Mouse (Mus musculus): ENCODE measurements around the gene Ahsa1. TPM values are rescaled to one million over a fixed set of nuclear protein-coding genes. Genes with fewer than 3 reads are reported as not detected.
"Not testable (repeated sequence)": the region's sequence is repeated elsewhere in the genome, so short reads cannot be mapped to it uniquely, and the experiment has no call there.

The Ahsa1 gene
- polyA plus RNA-seq, 1 experiment from 2014 or later, result 272 TPM

DNA sequence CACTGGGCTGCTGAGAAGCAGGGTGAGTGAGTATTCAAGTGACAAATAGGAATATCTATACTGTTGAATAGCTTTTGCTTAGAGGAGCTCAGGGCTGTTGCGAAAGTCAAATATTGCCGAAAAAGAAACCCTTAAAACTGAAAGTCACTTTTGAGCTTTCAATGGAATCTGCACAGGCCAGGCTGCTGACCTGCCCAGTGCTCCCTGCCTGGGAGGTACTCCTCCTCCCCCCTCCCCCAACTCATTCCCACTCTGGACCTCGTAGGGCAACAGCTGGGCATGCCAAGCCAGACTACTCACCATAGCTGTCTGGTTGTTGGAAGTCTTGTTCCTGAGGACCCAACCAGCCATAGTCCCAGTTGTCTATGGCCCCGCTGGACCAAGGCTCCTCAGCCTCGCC is 18.4 kb downstream of the Ahsa1 start:
- 93% methylated on average over 5 of the region's 5 CpGs for whole genome bisulfite sequencing
- Histone ChIP-seq H3K27ac (replicated peaks) (no peak overlapping the region), H3K36me3 (no peaks in the 10 kb centered on the region; the same call in 1 of the 2 replicates), H3K4me3 (no peak overlapping the region), H3K9me3 (replicated peaks) (0 out of 2 replicates have a peak, but pooled peaks cover 3% of the 10 kb centered on the region), H3K27me3 (ENCODE audit: low read depth, poor library complexity, severe bottlenecking) (no peaks in the 10 kb centered on the region), H3K4me1 (peaks cover 7% of the 10 kb centered on the region)
- no peak for DNase-seq (ENCODE audit: low spot score)

DNA sequence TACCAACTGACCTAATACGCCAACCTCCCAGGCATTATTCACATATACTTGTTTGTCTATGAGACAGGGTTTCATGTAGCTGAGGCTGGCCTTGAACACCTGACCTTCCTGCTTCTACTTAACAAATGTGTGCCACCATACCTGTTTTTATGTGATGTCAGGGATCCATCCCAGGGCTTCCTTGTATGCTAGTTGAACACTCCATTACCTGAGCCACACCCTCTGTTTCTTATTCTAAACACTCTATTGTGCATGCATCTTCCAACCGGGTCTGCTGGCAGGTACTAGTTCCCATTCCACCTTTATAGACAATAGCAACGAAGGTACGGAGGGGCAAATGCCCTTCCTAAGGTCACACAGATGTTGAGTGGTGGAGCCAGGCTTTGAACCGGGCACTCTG is 22.8 kb downstream of the Ahsa1 start:
- Histone ChIP-seq H3K27ac (replicated peaks) (no peak overlapping the region), H3K27me3 (ENCODE audit: low read depth, poor library complexity, severe bottlenecking) (no peaks in the 10 kb centered on the region), H3K4me3 (no peak overlapping the region), H3K4me1 (no peaks in the 10 kb centered on the region; the same call in 1 of the 2 replicates), H3K36me3 (no peaks in the 10 kb centered on the region; the same call in 1 of the 2 replicates), H3K9me3 (replicated peaks) (0 out of 2 replicates have a peak, but pooled peaks cover 3% of the 10 kb centered on the region)
- DNase-seq (ENCODE audit: low spot score), result no peak
- 88% methylated on average over 5 of the region's 5 CpGs for WGBS

DNA sequence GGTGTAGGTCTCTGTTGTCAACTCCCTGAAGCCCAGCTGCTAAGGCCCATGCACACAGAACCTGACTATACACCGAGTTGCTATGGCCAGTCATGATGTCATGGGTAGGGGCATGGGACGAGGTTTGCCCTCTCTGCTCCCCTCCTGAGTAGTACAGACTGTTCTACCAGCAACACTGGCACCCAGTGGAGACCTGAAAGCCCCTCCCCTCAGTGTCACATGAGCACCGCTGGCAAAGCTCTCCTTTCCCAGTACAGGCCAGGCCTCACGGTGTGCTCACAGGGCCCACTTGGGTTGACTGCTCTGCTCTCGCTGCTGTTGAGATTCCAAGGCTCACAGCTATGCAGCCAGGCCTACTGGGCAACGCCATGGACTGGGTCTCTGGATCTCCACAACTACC is 27.7 kb downstream of the Ahsa1 start:
- 66% methylated on average over 6 of the region's 6 CpGs for WGBS
- no peak overlapping the region for H3K4me3 ChIP-seq
- H3K4me1 ChIP-seq, result peaks cover under 1% of the 10 kb centered on the region; the same call in 1 of the 2 replicates
- no peaks in the 10 kb centered on the region for H3K36me3 ChIP-seq
- no peaks in the 10 kb centered on the region for H3K9me3 ChIP-seq (replicated peaks)
- H3K27me3 ChIP-seq (ENCODE audit: low read depth, poor library complexity, severe bottlenecking), result peaks cover 11% of the 10 kb centered on the region
- no peak overlapping the region for H3K27ac ChIP-seq (replicated peaks)
- DNase-seq (ENCODE audit: low spot score), result no peak

DNA sequence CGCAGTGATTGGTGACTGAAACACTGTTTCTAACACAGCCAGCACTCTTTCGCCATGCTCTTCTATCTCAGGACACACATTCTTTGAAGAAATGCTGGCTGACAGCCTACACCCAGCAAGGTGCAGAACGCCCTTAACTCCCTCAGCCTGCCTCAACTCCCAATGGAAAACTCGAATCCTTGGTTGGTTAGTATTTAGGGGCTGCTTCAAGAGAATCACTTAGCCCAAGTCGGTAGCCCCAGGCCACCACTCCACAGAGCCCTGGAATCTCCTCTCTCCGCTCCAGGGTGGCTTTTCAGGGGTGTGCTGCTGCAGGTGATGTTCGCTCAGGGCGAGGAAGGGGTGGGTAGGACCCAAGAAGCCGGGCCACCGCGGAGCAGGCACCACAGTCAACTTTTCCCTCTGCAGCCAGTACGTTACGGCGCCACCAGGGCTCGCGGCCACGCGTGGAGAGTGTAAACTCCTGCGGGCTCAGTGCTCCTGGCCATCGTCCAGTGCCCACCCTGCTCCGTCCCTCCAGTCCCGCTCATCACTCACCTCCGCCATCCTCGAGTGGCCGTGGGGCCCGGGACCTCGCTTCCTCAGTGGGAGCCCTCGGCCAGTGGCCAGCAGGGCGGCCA is 32.9 kb downstream of the Ahsa1 start:
- DNase-seq (ENCODE audit: low spot score), result no peak
- WGBS, result 10% methylated on average over 29 of the region's 29 CpGs
- H3K27ac ChIP-seq (replicated peaks), result peak overlapping the region; percentile 83

DNA sequence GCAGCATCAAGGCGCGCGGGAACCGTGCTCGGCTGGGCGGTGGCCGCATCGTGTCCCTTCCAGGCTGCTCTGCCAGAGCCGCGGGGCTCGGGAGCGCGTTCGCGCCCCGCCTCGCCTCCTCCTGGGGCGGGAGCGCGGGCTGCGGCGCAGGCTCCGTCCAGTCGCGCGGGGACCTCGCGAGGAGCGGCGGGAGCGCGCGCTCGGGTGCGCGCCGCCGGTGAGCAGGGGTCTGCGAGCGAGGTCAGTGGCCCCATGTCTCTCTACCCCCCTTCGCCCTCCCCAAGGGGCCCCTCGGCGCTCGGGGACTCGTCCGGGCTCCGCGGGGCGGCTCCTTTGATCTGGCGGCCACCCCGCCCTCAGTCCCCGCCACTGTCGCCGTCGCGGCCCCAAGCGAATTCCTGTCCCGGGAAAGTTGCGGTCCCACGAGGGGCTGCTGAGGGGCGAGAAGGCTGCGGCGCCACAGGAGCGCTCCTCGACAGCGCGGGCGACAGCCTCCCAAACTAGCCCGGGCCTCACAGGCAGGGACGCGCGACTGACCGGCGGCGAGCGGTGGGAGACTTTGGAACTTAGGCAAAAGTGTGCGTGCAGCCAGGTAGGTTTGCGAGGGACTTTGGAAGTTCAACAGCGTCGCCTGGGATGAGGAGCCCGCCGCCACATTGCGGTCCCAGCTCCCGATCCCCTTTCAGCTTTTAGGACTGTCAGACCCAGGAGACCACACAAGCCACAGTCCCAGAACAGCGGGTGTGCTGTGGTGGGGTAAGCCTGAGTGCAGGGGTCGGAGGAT is 33.6 kb downstream of the Ahsa1 start, which contains the start of gene Ism2:
Gene Ism2 (minus strand): TSS at position 49 of the 784 bp plus-strand sequence.
- Histone ChIP-seq H3K9me3 (replicated peaks) (no peaks in the 10 kb centered on the region), H3K4me1 (peaks cover 18% of the 10 kb centered on the region), H3K4me3 (peak within 1 kb of the TSS; percentile 83), H3K36me3 (no peaks in the 10 kb centered on the region), H3K27ac (replicated peaks) (peak within 1 kb of the TSS; percentile 83), H3K27me3 (ENCODE audit: low read depth, poor library complexity, severe bottlenecking) (peaks cover 43% of the 10 kb centered on the region)
- under 1% methylated on average over 86 of the region's 86 CpGs for WGBS
- DNase-seq (ENCODE audit: low spot score), result peak; percentile 61

More for the DNA sequence above, 32.9 kb downstream of the Ahsa1 start:
- Histone ChIP-seq H3K4me3 (peak overlapping the region; percentile 83), H3K27me3 (ENCODE audit: low read depth, poor library complexity, severe bottlenecking) (peaks cover 43% of the 10 kb centered on the region), H3K36me3 (no peaks in the 10 kb centered on the region), H3K9me3 (replicated peaks) (no peaks in the 10 kb centered on the region), H3K4me1 (peaks cover 18% of the 10 kb centered on the region)

DNA sequence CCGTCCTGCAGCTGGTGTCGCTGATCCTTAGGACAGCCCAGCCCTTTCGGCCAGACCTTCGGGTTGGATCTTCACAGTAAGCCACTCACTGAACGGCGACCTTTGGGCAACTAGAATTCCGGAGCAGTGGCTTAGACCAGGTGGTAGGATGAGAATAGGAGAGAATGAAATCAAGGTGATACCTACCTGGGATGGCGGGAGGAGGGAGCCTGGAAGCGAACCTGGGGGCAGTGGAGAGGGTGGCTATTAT is 34.1 kb downstream of the Ahsa1 start:
- peaks cover 43% of the 10 kb centered on the region for H3K27me3 ChIP-seq (ENCODE audit: low read depth, poor library complexity, severe bottlenecking)
- DNase-seq (ENCODE audit: low spot score), result no peak
- H3K36me3 ChIP-seq, result no peaks in the 10 kb centered on the region
- 1% methylated on average over 9 of the region's 9 CpGs for WGBS
- H3K4me1 ChIP-seq, result peaks cover 18% of the 10 kb centered on the region
- H3K27ac ChIP-seq (replicated peaks), result no peak overlapping the region; the same call in 1 of the 2 replicates
- peak overlapping the region; percentile 83 for H3K4me3 ChIP-seq
- no peaks in the 10 kb centered on the region for H3K9me3 ChIP-seq (replicated peaks)

DNA sequence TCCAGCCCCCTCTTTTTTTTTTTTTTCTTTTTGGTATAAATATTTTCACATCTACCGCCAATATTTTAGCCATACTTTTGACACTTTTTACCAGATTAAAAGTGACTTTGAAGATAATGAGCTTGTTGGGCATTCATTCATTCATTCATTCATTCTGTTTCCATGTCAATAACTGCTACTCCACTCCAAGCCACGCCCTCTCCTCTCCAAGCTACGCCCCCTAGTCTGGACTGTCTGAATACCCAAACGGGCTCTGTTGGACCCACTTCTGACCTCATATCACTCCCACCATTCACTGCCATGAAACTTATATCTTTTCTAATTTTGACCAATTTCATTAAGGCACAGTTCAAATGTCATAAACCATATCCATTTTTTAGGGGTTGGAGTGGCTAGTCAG is 34.9 kb downstream of the Ahsa1 start:
- H3K4me3 ChIP-seq, result no peak overlapping the region
- WGBS, result 48% methylated on average over 4 of the region's 4 CpGs
- H3K27me3 ChIP-seq (ENCODE audit: low read depth, poor library complexity, severe bottlenecking), result peaks cover 43% of the 10 kb centered on the region
- H3K27ac ChIP-seq (replicated peaks), result no peak overlapping the region
- H3K36me3 ChIP-seq, result no peaks in the 10 kb centered on the region
- no peak for DNase-seq (ENCODE audit: low spot score)
- peaks cover 18% of the 10 kb centered on the region for H3K4me1 ChIP-seq
- H3K9me3 ChIP-seq (replicated peaks), result no peaks in the 10 kb centered on the region

DNA sequence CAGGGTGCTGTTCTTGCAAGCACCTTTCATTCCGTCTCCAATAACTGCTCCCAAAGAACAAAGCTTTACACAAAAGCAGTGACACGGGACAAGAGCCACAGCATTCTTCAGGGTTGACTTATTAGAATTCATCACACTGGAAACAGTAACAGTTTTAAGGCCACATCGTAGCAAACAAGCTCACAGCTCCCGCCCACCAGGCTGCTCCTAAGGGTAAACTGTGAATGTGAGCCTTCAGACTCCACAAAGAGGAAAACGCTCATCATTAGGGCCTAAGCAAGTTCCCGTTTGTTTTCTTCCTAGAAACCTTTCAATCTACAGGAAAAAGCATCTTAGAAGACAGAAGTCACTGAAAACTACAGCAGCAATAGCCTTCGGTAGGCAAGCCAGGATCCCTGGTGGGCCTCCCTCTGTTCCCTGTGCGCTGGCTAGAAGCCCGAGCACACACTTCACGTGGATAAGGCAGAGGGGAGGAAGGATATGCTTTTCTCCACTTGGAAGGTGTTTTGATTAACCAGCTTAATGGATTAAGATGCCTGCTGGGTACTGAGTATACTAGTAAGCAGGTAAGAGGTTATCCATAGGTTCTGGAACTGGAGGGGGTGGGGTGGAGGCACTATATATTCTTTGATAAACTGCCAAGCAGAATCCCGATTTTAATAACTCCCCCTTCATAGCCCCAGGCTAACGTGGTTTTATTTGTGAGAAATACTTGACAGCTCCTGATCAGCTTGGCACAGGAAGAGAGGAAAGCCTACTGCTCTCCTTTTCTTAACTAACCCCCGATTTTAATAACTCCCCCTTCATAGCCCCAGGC is 39.7 kb downstream of the Ahsa1 start:
- WGBS, result 45% methylated on average over 13 of the region's 13 CpGs

DNA sequence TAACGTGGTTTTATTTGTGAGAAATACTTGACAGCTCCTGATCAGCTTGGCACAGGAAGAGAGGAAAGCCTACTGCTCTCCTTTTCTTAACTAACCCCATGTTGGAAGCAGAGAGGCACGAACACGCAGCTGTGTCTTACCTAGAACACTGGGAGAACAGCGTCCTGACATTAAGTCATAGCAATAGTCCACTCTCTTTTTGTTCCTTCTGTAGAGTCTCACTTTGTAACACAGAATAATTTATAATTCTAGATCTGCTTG is 40.2 kb downstream of the Ahsa1 start:
- not testable (repeated sequence) for H3K27ac ChIP-seq (replicated peaks); H3K9me3 ChIP-seq (replicated peaks); H3K4me3 ChIP-seq; H3K27me3 ChIP-seq (ENCODE audit: low read depth, poor library complexity, severe bottlenecking); DNase-seq (ENCODE audit: low spot score); H3K4me1 ChIP-seq
- 79% methylated on average over 4 of the region's 4 CpGs for WGBS
- peaks cover 26% of the 10 kb centered on the region for H3K36me3 ChIP-seq

More for the DNA sequence above, 39.7 kb downstream of the Ahsa1 start:
- peaks cover 12% of the 10 kb centered on the region for H3K27me3 ChIP-seq (ENCODE audit: low read depth, poor library complexity, severe bottlenecking)
- DNase-seq (ENCODE audit: low spot score), result no peak
- H3K9me3 ChIP-seq (replicated peaks), result no peaks in the 10 kb centered on the region
- H3K36me3 ChIP-seq, result peaks cover 26% of the 10 kb centered on the region
- H3K4me3 ChIP-seq, result no peak overlapping the region
- no peaks in the 10 kb centered on the region for H3K4me1 ChIP-seq
- no peak overlapping the region for H3K27ac ChIP-seq (replicated peaks)

DNA sequence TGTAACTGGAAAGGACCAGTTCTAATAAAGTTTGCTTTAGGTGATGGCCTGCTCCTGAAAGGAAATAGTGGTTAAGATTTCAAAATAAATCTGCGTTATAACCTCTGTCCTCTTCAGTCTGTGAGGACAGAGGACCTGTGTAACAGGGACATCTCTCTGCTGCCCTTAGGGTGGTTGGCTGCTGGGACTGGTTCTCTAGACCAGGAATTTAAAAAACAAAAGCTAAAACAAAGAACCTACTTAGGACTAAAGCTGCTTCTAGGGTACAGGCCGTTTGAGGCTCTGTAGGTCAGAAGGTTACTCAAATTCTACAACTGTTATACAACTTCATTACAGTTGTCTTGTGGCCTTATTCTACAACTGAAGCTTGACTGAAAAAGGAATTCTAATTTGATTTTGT is 46.8 kb downstream of the Ahsa1 start:
- H3K4me1 ChIP-seq, result no peaks in the 10 kb centered on the region
- WGBS, result 63% methylated on average over 2 of the region's 2 CpGs
- no peak overlapping the region for H3K27ac ChIP-seq (replicated peaks)
- no peak for DNase-seq (ENCODE audit: low spot score)
- no peaks in the 10 kb centered on the region for H3K27me3 ChIP-seq (ENCODE audit: low read depth, poor library complexity, severe bottlenecking)
- no peak overlapping the region for H3K4me3 ChIP-seq
- H3K9me3 ChIP-seq (replicated peaks), result no peaks in the 10 kb centered on the region
- peaks cover 35% of the 10 kb centered on the region for H3K36me3 ChIP-seq

DNA sequence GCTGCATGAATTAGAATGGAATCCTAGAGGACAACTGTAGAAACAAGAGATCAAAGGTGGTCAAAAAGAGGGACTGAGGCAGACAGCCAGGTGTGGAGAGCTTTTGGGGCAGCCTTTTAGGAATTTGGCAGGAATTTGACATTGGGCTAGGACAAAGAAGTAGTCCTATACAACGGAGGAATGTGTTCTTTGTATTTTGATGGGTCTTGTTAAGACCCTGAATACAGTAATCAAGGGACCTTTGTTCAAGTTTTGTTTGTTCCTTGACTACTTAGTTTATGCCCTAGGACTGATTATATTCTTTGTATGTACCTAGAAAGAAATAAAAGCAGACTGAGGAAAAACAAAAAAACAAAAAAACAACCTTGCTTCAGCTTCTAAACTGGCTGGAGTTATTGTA is 51.7 kb downstream of the Ahsa1 start:
- 76% methylated on average over 1 of the region's 1 CpGs for WGBS
- H3K9me3 ChIP-seq (replicated peaks), result no peaks in the 10 kb centered on the region
- no peaks in the 10 kb centered on the region for H3K4me1 ChIP-seq
- H3K27me3 ChIP-seq (ENCODE audit: low read depth, poor library complexity, severe bottlenecking), result peaks cover under 1% of the 10 kb centered on the region; the same call in 1 of the 2 replicates
- no peaks in the 10 kb centered on the region for H3K36me3 ChIP-seq
- H3K4me3 ChIP-seq, result no peak overlapping the region
- DNase-seq (ENCODE audit: low spot score), result no peak
- H3K27ac ChIP-seq (replicated peaks), result no peak overlapping the region

DNA sequence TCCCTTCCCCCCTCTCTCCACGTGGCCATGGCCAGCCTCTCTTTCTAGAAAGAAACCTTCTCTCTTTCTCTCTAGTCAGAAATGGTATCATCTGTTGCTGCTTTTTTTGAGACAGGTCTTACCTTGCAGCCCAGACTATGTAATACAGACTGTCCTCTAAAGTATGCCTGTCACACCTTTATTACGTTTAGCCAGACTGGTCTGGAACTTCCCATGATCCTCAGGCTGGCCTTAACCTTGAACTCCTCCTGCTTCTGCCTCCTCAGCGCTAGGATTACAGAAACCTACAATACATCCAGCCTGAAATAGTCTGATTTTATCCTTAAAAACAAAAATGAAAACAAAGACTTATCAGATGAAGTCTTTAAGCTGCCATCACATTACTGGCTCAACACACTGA is 53.0 kb downstream of the Ahsa1 start:
- Histone ChIP-seq H3K27me3 (ENCODE audit: low read depth, poor library complexity, severe bottlenecking) (peaks cover 13% of the 10 kb centered on the region; the same call in 1 of the 2 replicates), H3K4me3 (no peak overlapping the region), H3K36me3 (peaks cover 4% of the 10 kb centered on the region; the same call in 1 of the 2 replicates), H3K27ac (replicated peaks) (no peak overlapping the region), H3K9me3 (replicated peaks) (no peaks in the 10 kb centered on the region), H3K4me1 (no peaks in the 10 kb centered on the region)
- WGBS, result 87% methylated on average over 3 of the region's 3 CpGs
- no peak for DNase-seq (ENCODE audit: low spot score)
